Mouse (Mus musculus) monocyte, adult 59 days (primary cell): Measurements from ENCODE around the gene Ctcfl. TPM values are rescaled to one million over a fixed set of nuclear protein-coding genes. Genes with fewer than 3 reads are reported as not detected.

Source experiments
- total RNA-seq, 2 experiments: library from RNA; stranded (reverse); gene quantifications; one replicate each; pipeline ENCODE4 v1.2.4; 2023

The Ctcfl gene
- total RNA-seq: not detected

DNA sequence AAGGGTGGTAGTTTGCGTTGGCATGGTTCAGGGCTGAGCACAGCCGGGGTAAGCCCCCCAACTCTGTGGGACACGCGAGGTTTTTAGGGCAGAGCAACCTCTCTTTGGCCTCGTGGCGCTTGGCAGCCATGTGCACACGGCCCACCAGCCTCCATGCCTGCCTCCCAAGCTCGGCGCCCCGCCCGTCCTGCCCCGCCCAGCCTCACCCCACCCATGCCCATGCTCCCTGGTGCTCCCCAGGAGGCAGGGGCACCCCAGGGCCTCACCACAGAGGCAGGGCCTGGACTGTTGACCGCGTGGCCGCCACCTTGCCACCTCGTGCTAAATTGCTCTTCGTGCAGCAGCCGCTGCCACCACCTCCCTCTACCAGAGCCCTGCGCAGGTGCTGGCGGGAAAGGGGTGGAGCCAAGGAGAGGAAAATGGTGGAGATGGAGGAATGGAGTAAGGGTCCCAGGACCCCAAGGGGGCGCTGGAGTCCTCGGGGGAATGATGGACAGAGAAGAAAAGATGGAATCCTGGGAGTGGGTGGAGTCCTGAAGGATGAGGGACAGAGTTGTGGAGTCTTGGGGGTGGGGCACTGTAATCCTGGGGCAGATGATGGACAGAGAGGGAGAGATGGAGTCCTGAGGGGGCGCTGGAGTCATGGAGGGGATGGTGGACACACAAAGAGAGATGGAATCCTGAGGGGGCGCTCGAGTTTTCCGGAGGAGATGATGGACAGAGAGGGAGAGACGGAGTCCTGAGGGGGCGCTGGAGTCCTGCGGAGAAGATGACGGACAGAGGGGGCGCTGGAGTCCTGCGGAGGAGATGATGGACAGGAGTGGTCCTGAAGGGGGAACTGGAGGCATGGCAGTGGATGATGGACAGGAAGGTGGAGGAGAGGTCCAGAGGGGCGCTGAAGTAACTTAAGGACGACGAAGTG is at the start of gene Ctcfl:
TSS of gene Ctcfl (minus strand) at position 503 of the 922 bp plus-strand sequence.

DNA sequence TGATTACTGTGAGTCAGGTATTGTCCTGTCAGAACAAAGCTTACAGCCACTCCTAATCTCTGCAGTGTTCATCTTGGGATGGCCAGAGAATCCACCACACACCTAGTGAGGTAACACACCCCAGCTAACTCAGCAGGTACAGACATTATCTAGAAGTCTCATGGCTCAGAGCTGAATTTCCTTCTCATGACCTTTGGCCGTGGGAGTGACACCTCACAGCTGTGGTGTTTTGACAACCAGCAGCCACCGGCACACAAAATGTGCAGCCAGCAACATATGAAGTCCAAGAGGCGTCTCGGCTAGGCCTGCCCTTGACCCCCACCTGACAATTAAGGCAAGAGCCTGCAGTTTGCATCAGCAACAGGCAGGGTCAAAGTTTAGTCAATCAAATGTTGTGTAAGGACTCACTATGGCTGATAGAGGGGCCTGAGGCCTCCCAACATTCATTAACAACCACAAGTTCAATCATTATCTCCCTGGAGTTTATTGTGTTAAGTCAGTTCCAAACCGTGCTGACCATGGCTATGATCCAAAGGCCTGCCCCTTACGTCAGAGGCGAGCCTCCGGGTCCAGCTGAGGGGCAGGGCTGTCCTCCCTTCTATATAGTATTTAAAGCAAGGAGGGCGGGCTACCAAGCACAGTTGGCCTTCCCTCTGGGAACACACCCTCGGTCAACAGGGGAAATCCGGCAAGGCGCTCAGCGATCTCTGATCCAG is 33.3 kb upstream of the Ctcfl start, which contains the start of gene Pck1:
TSS of gene Pck1 (plus strand) at position 613 of the 716 bp plus-strand sequence.

Other genes with a start within 250 kb of the Ctcfl start
- gene Bmp7, start 179.2 kb downstream of the Ctcfl start, total RNA-seq: not detected
- not detected for gene Spo11, start 141.8 kb downstream of the Ctcfl start, total RNA-seq
- 10 to 100 TPM; 40.4 to 45.7 TPM for gene Rae1, start 119.4 kb downstream of the Ctcfl start, total RNA-seq
- 10 to 100 TPM; 56.3 to 61.8 TPM for gene Rbm38, start 99.0 kb downstream of the Ctcfl start, total RNA-seq
- gene Pck1, start 33.5 kb upstream of the Ctcfl start, total RNA-seq: not detected
- 10 to 100 TPM; 66.4 to 96.4 TPM for gene Zbp1, start 99.4 kb upstream of the Ctcfl start, total RNA-seq
- under 1 TPM in 1 of 2 experiments, not detected in 1; 0.15 TPM for gene Pmepa1, start 157.0 kb upstream of the Ctcfl start, total RNA-seq